Mouse (Mus musculus): ENCODE results near the gene Mlx.
A peak's percentile ranks its signal among the peaks of the same experiment; 100 is the strongest.

The Mlx gene

DNA sequence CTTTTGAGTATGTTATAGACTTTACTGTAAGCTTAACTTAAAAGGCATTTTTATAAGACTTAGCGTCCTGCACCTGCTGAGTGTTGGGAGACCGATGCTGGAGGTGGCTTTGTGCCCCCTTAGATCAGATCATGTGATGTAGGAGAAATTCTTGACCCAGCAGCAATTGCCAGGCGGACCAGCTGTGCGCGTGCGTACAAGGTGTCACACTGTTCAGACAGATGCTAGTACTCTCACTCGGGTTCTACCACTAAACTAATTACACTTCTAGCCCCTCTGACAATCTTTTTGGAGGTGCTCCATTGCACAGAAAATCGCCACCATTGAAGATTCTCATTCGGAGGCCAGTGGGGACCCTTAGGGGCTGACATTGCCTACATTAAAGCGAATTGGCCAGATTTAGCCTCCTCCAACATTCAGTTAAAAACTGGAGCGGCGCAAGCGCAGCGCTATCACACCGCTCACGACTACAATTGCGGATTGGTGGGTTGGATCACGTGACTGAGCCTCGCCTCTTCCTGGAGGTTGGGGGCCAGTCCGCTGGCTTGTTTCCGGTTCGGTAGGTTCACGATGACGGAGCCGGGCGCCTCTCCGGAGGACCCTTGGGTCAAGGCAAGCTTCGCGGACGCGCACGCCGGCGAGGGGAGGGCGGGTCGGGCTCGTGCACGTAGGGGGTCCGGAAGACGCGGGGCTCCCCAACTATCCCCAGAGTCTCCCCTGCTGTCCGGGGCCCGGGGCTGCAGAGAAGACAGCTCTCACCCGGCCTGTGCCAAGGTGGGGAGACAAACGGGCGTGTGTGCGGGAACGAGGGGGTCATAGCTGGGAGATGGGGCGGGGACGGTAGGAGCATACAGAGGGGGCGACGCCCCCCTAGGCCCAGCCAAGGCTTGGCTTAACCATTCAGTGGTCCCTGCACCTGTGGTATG is at the start of gene Mlx:
Gene Mlx, plus strand, starts transcription at position 522 of the 926 bp plus-strand sequence.
- DNase-seq: peak; percentile 92

DNA sequence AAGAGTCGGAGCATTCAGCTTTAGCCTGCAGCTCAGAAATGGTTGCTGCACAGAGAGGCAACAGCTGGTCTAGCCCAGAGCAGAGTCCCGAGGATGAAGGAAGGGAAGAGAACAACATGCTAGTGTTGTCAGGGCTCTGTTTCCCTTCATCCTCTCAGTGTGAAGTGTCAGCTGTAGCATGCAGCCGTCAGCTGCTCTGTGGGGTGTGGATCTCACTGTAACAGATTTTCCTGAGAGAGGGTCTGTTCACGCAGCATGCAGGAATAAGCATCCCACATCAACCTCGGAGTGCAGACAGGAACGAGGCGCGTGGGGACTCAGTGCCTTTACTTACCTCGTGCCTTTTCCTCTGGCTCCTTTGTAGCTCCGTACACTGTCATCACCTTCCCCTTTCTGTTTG is 49.3 kb upstream of the Mlx start:
- DNase-seq: no peak

DNA sequence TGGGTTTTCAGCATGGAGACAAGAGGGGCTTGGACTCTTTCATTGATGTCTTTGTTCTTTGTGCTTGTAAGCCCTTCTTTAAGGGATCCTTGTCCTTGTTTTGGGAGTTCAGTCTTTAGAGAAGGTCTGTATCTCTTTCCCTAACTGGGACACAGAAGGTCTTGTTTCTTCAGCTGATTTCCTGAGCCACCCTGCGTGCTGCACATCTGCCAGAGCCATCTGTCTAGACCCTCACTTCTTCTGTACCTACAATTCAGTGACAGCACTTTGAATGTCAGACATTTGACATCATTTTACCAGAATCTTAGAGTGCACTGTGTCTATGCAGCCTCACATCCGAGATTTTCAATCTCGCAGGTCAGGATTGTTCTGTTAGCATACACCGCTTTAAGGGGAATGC is 41.3 kb upstream of the Mlx start:
- DNase-seq: no peak

DNA sequence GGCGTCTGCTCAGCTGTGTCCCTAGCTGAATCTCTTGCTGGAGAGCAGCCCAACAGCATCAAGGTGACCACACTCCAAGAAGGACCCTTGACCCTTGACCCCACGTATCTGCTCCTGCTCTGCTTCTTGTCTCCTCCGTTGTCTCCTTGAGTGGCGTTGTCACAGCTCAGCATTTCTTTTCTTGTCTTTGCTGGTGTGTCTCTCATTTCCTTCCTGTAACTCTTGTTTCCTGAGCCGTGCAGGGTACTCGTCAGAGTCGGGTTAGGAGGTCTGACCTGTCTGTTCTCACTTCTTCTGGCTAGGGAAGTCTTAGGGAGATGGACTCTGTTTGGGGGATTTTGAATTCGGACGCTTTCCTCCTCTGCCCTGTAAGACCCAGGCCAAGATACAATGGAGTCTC is 40.6 kb upstream of the Mlx start:
- DNase-seq: no peak

DNA sequence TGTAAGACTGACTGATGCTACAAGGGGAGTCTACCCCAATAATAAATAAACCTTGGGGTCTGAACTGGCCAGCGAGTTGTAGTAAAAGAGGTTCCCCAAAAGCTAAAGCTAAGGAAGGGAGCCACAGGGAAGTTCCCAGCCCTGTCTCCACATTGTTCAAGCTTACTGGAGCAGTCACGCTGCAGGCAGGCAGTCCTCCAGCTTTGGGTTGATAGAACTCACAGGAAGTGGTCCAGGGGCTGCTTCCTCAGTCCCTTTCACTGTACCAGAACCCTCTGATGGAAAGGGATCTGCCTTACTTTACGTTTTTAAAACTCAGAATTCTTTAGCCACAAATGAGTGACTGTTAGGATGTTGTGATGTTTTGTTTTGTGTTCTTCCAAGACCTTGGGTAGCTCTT is 39.6 kb upstream of the Mlx start:
- DNase-seq: no peak

DNA sequence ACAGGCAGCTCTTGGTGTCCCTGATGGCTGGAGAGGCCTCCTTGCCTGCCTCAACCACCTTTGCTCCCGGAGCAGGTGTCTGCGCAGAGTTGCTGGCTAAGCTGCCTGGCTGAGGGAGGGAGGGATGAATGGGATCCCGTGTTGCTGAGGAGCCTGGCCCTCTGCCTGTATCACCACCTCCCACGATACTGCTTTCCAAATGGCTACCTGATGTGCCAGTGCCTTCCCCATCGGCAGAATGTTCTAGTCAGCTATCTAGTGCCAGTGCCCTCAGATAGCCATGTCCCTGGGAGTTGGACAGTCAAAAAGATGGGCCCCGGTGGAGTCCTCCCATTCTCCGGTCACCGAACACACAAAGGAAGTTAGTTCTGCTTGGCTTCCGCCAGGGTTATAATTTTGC is 36.7 kb upstream of the Mlx start:
- peak; percentile 85 for DNase-seq

DNA sequence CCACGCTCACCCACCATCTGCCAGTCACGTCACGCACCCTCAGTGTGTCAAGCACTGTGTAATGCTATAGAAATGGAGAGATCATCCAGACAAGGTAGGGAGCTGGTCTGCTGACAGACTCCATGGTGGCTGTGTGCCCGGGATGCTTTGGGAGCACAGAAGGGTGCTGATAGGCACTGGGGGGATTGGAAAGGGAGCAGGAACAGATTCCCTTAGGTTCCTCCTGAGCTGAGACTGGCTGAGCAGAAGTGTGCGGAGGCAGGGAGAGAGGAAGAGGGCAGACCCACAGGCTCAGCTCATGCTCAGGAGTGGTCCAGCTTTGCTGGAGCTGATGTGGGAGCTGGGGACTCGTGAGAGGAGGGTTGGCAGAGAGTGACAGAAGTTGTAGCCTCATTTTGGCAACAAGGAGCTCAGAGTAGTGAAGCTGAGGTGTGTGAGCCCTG is 36.0 kb upstream of the Mlx start:
- peak; percentile 67 for DNase-seq

DNA sequence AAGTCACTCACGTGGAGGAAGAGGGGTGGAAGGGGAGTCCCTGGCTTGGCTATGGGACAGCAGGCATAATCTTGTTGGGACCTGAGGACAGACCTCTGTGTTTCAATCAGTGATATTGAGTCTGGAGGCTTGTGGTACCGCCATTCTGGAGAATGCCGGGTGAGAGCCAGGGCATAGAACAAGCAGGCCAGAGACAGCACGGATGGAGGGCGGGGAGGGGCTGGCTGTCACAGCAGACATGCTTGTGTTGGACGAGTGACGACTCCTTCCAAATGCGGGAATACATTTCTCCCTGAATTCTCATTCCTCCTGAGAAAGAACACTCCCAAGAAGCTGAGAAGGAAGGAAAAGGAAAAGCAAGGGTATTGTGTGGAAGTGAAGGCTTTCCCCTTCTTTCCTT is 35.5 kb upstream of the Mlx start:
- no peak for DNase-seq

DNA sequence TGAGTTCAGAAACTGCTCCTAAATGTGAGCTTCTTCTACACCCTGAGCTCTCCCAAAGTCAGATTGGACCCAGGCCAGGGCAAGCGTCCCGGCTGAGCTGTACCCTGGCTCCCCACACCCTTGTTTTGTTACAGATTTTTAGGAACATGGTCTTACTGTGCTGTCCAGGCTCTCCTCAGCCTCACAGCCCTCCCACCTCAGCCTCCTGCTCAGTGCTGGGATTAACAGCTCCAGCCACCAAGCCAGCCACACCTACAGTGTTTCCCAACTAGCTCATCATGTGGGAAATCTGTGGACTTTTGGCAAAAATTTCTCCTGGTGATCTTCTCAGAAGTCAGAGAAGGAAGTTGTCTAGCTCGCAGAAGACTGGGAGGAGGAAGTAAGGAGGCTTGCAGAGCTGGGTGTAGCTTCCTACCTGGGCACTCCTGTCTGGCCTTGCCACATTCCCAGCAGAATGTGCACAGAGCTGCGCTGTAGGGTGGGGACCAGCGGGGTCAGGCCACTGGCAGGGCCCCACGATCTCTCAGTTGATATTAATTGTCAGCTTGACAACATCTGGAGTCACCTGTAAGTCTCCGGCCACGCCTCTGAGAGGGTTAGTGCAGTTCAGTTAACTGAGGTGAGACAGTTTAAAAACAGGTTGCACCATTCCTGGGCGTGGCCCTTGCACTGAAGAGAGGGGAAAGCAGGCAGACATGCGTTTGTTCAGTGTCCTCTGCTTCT is 34.2 kb upstream of the Mlx start:
- DNase-seq: no peak

DNA sequence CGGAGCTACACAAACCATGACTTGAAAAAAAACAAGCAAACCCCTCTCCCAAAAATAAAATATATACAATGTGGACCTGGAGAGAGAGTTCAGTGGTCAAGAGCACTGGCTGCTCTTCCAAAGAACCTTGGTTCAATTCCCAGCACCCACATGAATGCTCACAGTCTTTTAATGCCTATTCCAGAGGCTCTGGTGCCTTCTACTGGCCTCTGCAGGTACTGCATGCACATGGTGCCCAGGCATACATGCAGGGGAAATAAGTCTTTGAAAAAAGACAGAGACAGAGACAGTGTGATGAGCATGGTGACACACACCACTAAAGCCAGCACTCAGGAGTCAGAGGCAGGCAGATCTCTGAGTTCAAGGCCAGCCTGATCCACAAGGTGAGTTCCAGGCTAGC is 33.1 kb upstream of the Mlx start:
- DNase-seq: peak; percentile 12

DNA sequence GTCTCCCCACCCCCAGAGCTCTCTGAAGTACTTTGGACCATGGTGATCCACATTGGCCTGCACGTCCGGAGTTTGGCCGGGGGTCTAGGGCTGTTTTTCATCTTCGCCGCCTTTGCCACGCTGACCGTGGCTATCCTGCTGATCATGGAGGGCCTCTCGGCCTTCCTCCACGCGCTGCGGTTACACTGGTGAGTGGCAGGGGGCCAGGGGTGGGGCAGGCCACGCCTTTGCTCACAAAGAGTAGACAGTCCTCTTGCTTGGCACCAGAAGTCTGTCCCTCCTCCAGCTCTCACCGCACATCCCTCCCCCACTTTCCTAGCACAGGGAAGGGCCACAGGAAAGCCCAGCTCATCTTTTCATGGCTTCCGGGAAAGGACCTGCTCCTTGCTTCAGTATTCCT is 31.7 kb upstream of the Mlx start:
- peak; percentile 29 for DNase-seq

DNA sequence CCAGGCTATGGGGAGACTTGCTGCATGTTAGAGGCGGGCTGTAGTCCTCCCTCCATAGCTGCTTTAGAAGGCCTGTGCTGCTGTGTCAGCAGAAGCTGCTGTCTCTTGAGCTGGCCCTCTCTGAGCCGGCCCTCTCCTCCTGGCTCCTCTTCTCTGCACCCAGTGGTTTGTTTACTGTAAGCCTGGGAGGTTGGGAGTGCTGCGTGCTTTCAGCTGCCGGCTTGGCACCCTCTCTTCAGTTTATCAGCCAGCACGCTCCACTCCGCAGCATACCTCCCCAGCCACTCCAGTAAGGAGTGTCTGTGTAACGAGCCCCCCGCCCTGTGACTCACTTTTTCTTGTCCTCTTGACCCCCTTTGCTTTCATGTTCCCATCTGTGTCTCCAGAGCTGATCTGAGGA is 30.2 kb upstream of the Mlx start:
- DNase-seq: no peak

DNA sequence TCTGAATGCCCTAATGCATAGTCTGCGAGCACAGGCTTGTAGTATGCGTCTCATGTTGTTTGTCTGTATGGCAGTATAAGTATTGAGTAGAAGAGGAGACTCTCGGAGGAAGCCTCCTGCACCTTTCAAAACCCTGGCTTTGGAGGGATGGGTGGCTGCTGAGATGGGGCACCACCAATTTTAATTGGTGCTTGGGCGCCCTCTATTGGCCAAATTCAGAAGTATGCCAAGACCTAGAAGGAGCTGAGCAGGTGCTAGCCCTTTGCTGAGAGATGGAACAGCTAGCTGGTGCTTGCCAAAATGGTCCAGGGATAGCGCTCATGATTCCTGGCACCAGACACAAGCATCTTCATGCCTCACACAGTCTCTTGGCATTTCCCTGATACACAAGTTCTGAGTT is 29.2 kb upstream of the Mlx start:
- peak; percentile 89 for DNase-seq

DNA sequence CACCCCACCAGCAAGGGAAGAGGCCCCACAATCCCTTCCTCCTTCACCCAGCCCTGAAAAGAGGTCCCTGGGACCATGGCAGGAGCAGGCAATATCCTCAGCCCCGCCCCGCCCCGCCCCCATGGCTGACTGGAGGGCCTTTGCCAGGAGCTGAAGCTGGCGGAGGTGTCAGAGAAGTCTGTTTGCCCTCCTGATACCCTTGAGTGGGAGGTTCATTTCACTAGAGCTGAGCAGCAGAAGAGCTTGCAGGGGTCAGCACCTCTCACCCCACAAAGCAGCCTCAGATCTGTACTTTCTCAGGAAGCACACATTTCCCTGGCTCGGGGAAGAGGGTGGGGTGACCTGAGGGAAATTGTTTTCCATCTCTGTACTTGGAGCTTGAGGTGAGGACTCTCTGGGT is 28.4 kb upstream of the Mlx start:
- peak; percentile 13 for DNase-seq

DNA sequence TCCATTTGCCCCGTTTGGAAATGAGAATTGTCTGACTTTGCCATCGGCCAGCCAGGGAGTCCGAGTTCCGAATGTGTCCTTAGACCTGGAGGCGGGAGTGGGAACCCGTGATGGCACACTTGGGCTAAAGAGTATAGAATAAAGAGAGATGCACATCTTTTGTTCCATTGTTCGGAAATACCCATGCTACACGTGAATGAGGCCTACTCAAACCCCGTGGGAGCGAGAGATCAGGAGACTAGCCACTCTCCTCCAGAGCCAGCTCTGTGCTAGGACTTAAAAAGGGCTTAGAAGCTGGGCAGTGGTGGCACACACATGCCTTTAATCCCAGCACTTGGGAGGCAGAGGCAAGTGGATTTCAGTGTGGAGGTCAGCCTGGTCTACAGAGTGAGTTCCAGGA is 27.6 kb upstream of the Mlx start:
- DNase-seq: peak; percentile 18

DNA sequence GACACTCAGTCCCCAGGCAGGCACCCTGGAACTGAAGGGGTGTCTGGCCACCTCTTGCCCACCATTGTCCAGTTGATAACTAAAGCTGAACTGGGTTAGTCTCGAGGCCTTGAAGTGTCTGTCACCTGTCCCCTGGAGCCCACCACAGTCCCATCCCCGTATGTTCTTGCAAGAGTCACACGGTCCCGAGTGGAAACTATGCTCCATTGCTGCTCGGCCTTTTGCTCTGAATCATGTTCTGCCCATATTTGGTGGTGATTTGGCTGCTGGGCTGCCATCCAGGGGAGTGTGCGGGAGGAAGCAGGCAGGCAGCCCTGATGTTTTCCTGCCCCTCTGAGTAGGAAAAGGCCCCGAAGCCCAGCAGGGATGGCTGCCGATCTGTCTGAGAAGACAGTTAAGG is 27.0 kb upstream of the Mlx start:
- peak; percentile 54 for DNase-seq

DNA sequence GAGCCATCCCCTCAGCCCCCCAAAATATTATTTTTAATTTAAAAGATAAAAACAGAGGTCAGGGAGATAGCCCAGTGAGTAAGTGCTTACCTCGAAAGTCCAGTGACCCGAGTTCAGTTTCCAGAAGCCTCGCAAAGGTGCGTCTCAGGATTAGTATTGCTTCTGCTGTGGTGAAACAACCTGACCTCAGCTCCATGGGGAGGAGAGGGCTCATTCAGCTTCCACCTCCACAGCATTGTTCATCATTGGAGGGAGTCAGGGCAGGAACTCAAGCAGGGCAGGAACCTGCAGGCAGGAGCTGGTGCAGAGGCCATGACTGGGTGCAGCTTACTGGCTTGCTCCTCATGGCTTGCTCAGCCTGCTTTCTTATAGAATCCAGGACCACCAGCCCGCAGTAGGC is 26.0 kb upstream of the Mlx start:
- peak; percentile 20 for DNase-seq

DNA sequence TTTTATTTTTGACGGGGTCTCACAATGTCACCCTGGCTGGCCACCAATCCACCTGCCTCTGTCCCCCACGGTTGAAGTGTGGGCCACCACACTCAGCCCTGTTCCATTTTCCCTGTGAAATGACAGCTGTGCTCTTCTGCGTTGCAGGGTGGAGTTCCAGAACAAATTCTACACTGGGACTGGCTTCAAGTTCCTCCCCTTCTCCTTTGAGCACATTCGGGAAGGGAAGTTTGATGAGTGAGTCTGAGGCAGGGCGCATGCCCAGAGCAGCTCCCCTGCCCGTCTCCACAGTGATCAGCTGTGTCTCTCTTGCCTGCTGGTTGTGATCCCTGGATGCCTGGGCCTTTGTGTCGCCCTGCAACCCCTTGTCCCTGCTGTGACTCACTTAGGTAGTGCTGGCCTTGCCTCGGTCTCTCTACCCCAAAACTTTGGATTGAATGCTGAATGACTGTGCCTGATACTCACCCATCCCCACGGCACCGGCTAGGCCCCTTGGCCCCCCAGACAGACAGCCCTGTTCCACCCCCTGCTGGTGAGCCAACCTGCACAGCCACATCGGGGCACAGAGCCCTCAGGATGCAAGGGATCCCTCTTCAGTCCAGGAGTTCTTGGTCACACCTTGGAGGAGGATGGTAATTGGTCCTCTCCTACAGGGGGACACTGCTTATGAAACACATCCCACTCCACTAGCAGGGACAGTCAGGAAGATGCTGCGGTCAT is 24.8 kb upstream of the Mlx start:
- peak; percentile 41 for DNase-seq

DNA sequence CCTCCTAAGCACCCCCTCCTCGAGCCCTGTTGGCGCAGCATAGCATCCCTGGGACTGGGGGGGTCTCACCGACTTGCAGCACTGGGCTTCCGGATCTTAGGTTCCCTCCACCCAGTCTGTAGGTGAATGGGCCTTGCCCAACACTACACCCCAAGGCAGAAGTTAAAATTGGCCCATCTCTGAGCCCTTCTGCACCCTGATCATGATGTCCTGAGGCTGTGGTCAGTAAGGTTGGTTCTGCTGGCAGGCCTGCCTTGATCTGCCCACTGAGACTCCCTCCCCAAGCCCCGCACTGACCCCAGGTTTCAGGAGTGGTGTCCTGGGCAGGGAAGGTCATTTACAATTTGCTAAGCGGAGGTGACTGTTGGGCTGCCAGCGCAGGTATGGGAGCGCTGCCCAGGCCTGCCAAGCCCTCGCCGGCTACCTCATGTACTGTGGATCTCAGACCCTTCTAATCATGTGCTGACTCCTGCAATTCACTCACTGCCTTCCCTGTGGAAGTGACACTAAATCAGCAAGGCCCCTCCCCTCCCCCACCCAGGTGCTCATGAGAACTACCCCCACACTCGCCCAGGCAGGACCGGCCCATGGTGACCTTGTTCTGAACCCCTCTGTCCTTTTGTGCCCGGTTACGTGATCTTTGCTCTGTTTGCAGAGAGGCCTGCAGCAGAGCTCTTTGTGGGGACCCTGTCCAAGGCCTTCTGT is 24.0 kb upstream of the Mlx start:
- DNase-seq: peak; percentile 53

DNA sequence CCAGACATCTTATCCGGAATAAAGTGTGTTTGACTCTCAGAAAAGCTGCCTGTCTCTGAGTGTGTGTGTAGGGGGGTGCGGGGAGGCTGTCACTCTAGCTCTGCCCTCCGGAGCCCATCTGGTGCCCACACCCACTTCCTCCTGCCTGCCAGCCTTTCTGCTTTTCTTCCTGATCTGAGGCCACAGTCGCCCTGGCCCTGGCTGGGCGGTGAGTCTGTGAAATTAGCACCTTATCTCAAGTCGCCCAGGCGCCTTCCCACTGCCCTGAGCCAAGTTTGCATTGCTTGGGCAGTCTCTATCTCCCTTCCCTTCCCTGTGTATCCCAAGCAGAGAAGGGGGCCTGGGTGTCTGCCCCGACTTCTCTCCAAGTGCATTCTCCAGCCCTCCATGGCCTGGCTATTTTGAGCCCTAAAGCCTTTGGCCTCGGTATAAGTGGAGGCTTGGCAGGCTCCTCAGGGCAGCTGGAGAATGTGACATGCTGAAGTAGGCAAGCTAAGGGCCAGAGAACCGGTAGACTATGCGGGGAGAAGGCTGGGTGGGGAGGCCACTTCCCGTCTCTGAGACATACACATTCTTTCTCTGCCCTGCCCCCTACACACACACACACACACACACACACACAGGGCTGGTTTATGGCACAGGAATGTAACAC is 23.3 kb upstream of the Mlx start:
- peak; percentile 79 for DNase-seq

DNA sequence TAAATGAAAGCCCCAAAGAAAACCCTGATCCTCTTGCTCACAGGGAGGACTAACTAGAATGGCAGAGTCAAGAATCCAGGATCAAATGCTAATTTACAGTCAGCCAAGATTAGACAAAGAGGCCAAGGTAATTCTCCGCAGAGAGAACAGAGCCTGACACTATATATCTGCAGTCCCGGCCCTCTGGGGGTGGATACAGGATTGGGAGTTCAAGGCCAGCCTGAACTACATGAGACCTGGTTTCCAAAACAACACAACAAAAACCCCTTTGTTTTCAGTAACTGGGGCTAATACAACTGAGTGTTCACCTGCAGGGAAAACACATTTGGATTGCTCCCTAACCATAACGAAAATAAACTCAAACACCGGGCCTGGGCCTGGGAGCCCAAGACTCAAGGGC is 22.6 kb upstream of the Mlx start:
- no peak for DNase-seq

DNA sequence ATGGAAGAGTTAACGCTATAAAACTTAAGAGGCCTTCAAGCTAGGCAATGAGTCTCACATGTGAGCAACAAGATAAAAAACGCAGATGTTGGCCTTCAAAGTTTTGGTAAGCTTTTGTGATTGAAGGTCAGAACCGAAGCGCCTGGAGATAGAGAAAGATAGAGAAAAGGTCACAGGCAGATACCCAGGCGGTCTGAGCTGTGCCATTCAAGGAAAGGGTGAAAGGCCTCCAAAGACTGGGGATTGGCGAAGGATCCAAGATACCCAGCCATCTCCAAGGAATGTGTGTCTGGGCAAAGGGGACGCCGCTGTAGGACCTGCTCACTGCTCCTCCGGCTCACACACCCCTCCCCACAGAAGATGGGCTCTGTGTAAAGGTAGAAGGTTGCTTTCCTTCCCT is 22.1 kb upstream of the Mlx start:
- no peak for DNase-seq
